Mouse (Mus musculus) CH12.LX (cell line): ENCODE data around the gene Senp7.

ENCODE experiments used
- CTCF ChIP-seq, 2 experiments: IDR thresholded peaks in 1 of 2; conservative IDR thresholded peaks in 1 of 2; 2 replicates each; pipeline ENCODE4 v1.5.1; 2011 to 2012; ENCODE audit warnings: low read depth in 2 of 2, low read length in 2 of 2, improper control_type of control experiment in 1 of 2, inconsistent platforms in 1 of 2, mild to moderate bottlenecking in 1 of 2, moderate library complexity in 1 of 2
- ELF1 ChIP-seq: IDR thresholded peaks from 2 replicates; pipeline ENCODE4 v1.6.1; 2014; ENCODE audit warnings: low read depth, mild to moderate bottlenecking, inconsistent platforms, low read length, improper control_type of control experiment
- EP300 ChIP-seq: IDR thresholded peaks from 2 replicates; pipeline ENCODE4 v1.6.1; 2011; ENCODE audit warnings: low read length, improper control_type of control experiment
- ETS1 ChIP-seq: conservative IDR thresholded peaks from 2 replicates; pipeline ENCODE4 v1.6.1; 2012; ENCODE audit warnings: low read depth, mild to moderate bottlenecking, inconsistent platforms, low read length, improper control_type of control experiment, moderate library complexity
- HCFC1 ChIP-seq: IDR thresholded peaks from 2 replicates; pipeline ENCODE4 v1.6.1; 2012; ENCODE audit warnings: low read depth, mild to moderate bottlenecking, inconsistent platforms, low read length, improper control_type of control experiment
- POLR2A ChIP-seq: IDR thresholded peaks from 2 replicates; pipeline ENCODE4 v1.6.1; 2011; ENCODE audit warnings: low read depth, mild to moderate bottlenecking, improper control_type of control experiment, low read length
- RAD21 ChIP-seq: IDR thresholded peaks from 2 replicates; pipeline ENCODE4 v1.6.1; 2011; ENCODE audit warnings: low read depth, mild to moderate bottlenecking, low read length, improper control_type of control experiment, moderate library complexity
- SMC3 ChIP-seq: IDR thresholded peaks from 2 replicates; pipeline ENCODE4 v1.6.1; 2011; ENCODE audit warnings: low read depth, low read length, improper control_type of control experiment
- UBTF ChIP-seq: IDR thresholded peaks from 2 replicates; pipeline ENCODE4 v1.6.1; 2012; ENCODE audit warnings: low read depth, mild to moderate bottlenecking, inconsistent platforms, low read length, improper control_type of control experiment, moderate library complexity
- USF1 ChIP-seq: IDR thresholded peaks from 2 replicates; pipeline ENCODE4 v1.6.1; 2014; ENCODE audit warnings: low read depth, mild to moderate bottlenecking, inconsistent platforms, low read length, improper control_type of control experiment
- ZKSCAN1 ChIP-seq: IDR thresholded peaks from 2 replicates; pipeline ENCODE4 v1.6.1; 2012; ENCODE audit warnings: low read depth, inconsistent platforms, low read length, improper control_type of control experiment, borderline replicate concordance

- TF ChIP-seq ZKSCAN1 (no peak), USF1 (no peak), POLR2A (no peak), UBTF (no peak), EP300 (no peak), ETS1 (no peak), ELF1 (no peak), SMC3 (no peak), CTCF (conservative IDR thresholded peaks at IDR 0.05 in 1 of 2, IDR thresholded peaks at IDR 0.05 in 1 of 2; ENCODE audit: low read depth in 2 of 2, low read length in 2 of 2) (no peak), RAD21 (no peak), HCFC1 (no peak)
Observed at GRCm38 (mm10) chr16:56086336-56086735, 38.2 kb downstream of the Senp7 start.
